Mouse (Mus musculus): ENCODE measurements around the gene Zfp784. TPM values are rescaled to one million over a fixed set of nuclear protein-coding genes. Genes with fewer than 3 reads are reported as not detected.

The Zfp784 gene
- total and polyA plus RNA-seq, 2 experiments from 2014 or later = 8.0 to 8.3 TPM

GRCm38 (mm10) chr7:4999876-5000275, 38.4 kb downstream of the Zfp784 start:
- Histone ChIP-seq H3K27ac (ENCODE audit: low read depth) (no peak overlapping the region), H3K27me3 (ENCODE audit: control insufficient read depth, insufficient read depth, low read length) (no peaks in the 10 kb centered on the region), H3K4me1 (ENCODE audit: control insufficient read depth, insufficient read depth) (peaks cover 12% of the 10 kb centered on the region), H3K9me3 (replicated peaks; ENCODE audit: control insufficient read depth, low read length) (no peaks in the 10 kb centered on the region), H3K9ac (replicated peaks; ENCODE audit: low read depth, low read length) (no peak overlapping the region), H3K4me3 (ENCODE audit: low read depth, low read length) (no peak overlapping the region), H3K36me3 (replicated peaks; ENCODE audit: control insufficient read depth, insufficient read depth, low read length) (no peaks in the 10 kb centered on the region), H3K4me2 (ENCODE audit: low read depth, low read length) (no peak overlapping the region)
- 63% methylated on average over 2 of the region's 2 CpGs for WGBS
- ATAC-seq (ENCODE audit: insufficient read depth, low read depth) (no peak), DNase-seq (ENCODE audit: low spot score) (no peak)
- TF ChIP-seq EP300 (IDR thresholded peaks at IDR 0.05; ENCODE audit: low read depth) (no peak), CTCF (IDR thresholded peaks at IDR 0.05; ENCODE audit: low read depth) (0 out of 2 replicates have a peak, but pooled peaks have one; percentile 24)

GRCm38 (mm10) chr7:4996934-4997333, 41.3 kb downstream of the Zfp784 start:
- Histone ChIP-seq H3K4me3 (ENCODE audit: low read depth, low read length) (peak overlapping the region; percentile 68; the same call in 1 of the 2 replicates), H3K4me1 (ENCODE audit: control insufficient read depth, insufficient read depth) (peaks cover 12% of the 10 kb centered on the region), H3K4me2 (ENCODE audit: low read depth, low read length) (peak overlapping the region; percentile 98), H3K9ac (replicated peaks; ENCODE audit: low read depth, low read length) (no peak overlapping the region), H3K9me3 (replicated peaks; ENCODE audit: control insufficient read depth, low read length) (no peaks in the 10 kb centered on the region), H3K36me3 (replicated peaks; ENCODE audit: control insufficient read depth, insufficient read depth, low read length) (peaks cover 14% of the 10 kb centered on the region), H3K27me3 (ENCODE audit: control insufficient read depth, insufficient read depth, low read length) (0 out of 2 replicates have a peak, but pooled peaks cover 8% of the 10 kb centered on the region), H3K27ac (ENCODE audit: low read depth) (peak overlapping the region; percentile 65)
- no peak for DNase-seq (ENCODE audit: low spot score)
- 42% methylated on average over 5 of the region's 8 CpGs for WGBS
- ATAC-seq (ENCODE audit: insufficient read depth, low read depth) = no peak
- TF ChIP-seq EP300 (IDR thresholded peaks at IDR 0.05; ENCODE audit: low read depth) (no peak), CTCF (IDR thresholded peaks at IDR 0.05; ENCODE audit: low read depth) (no peak)

DNA sequence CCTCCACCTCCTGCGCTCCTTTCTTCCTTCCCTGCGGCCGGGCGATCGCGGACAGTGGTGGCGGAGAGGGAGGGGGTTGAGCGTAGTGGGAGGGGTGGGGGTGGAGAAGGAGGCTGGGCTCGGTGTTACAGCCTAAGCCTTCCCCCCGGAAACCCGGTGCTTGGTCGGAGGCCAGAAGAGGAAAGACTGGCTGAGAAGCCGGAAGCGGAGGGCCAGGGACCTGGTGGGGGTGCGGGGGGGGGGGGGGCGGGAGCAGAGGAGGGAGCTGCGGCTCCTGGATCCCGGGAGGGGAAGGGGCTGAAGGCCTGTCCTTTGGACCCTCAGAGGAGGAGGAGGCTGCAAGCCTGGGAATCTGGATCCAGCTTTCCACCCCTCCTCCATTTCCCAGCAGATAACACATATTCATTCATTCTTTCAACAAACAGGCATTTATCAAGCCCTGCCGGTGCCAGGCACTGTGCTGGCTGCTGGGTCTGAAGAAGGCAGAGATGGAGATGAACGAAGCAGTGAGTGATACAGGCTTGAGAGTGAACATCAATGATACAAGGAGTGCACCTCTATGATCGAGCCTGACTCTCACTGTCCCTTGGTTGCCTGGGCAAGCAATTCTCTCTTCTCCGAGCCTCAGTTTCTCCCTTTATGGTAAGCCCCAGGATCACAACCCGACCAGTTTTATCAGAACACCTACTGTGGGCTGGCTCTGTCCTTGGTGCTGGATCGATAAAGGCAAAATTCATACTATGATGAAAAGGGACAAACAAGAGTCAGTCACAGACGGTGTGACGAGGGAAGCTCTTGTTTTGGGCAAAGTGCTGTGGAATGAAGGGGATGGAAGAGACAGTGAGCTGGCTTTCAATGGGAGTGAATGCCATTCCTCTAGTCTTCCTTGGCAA, 42.0 kb downstream of the Zfp784 start, which contains the start of gene Zfp579:
Gene Zfp579, minus strand, starts transcription at position 156 of the 893 bp plus-strand sequence.
- H3K4me3 ChIP-seq (ENCODE audit: low read depth, low read length) = peak within 1 kb of the TSS; percentile 68
- 3% methylated on average over 13 of the region's 26 CpGs for WGBS

GRCm38 (mm10) chr7:4995268-4996002, 42.8 kb downstream of the Zfp784 start:
- no peak for TF ChIP-seq CTCF (IDR thresholded peaks at IDR 0.05; ENCODE audit: low read depth)
- WGBS = 6% methylated on average over 19 of the region's 19 CpGs

More for the DNA sequence above, 42.0 kb downstream of the Zfp784 start, which contains the start of gene Zfp579:
- peak within 1 kb of the TSS; percentile 65 for H3K27ac ChIP-seq (ENCODE audit: low read depth)
- H3K9me3 ChIP-seq (replicated peaks; ENCODE audit: control insufficient read depth, low read length) = no peaks in the 10 kb centered on the region
- peak within 1 kb of the TSS; percentile 88 for H3K9ac ChIP-seq (replicated peaks; ENCODE audit: low read depth, low read length)
- DNase-seq (ENCODE audit: low spot score) (peak; percentile 86), ATAC-seq (ENCODE audit: insufficient read depth, low read depth) (peak; percentile 87)
- peak within 1 kb of the TSS; percentile 98 for H3K4me2 ChIP-seq (ENCODE audit: low read depth, low read length)
- no peak for TF ChIP-seq CTCF (IDR thresholded peaks at IDR 0.05; ENCODE audit: low read depth)
- TF ChIP-seq EP300 (IDR thresholded peaks at IDR 0.05; ENCODE audit: low read depth) = no peak
- H3K4me1 ChIP-seq (ENCODE audit: control insufficient read depth, insufficient read depth) = peaks cover 12% of the 10 kb centered on the region
- H3K36me3 ChIP-seq (replicated peaks; ENCODE audit: control insufficient read depth, insufficient read depth, low read length) = peaks cover 14% of the 10 kb centered on the region
- 0 out of 2 replicates have a peak, but pooled peaks cover 8% of the 10 kb centered on the region for H3K27me3 ChIP-seq (ENCODE audit: control insufficient read depth, insufficient read depth, low read length)

DNA sequence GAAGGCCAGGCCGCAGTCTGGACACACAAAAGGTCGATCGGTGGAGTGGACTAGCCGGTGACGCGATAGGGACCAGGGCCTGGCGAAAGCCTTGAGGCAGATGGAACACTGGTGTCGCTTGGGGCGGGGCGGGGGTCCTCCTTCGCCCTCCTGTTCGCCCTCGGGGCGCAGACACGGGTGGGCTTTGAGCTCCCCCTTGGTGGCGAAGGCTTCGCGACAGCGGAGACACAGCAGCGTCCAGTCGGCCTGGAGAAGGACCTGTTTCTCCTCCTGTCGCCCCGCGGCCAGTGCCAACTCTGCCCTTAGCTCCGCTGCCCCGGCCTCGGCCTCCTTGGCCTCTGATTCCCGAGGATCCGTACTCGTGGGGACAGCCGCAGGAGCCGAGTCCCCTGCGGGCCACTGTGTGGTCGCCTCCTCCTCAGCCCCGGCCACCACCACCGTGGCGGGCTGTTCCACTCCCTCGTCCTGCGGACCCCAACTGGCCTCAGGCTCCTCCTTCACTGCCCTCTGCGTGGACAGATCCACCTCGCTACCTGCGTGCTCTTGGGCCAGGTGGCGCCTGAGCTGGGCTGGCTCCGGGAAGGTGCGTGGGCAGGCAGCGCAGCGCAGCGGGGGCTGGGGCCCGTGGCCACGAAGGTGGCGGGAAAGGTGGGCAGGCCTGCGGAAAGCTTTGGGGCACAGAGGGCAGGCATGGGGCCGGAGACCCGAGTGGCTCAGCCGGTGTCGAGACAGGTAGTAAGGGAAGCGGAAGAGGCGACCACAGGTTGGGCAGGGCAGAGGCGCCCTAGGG, 44.1 kb downstream of the Zfp784 start:
- H3K27ac ChIP-seq (ENCODE audit: low read depth) = no peak overlapping the region
- ATAC-seq (ENCODE audit: insufficient read depth, low read depth) (no peak), DNase-seq (ENCODE audit: low spot score) (no peak)
- H3K9me3 ChIP-seq (replicated peaks; ENCODE audit: control insufficient read depth, low read length) = no peaks in the 10 kb centered on the region
- TF ChIP-seq EP300 (IDR thresholded peaks at IDR 0.05; ENCODE audit: low read depth) = no peak
- TF ChIP-seq CTCF (IDR thresholded peaks at IDR 0.05; ENCODE audit: low read depth) = no peak
- WGBS = 55% methylated on average over 54 of the region's 59 CpGs
- H3K4me2 ChIP-seq (ENCODE audit: low read depth, low read length) = peak overlapping the region; percentile 98
- peak overlapping the region; percentile 68; the same call in 1 of the 2 replicates for H3K4me3 ChIP-seq (ENCODE audit: low read depth, low read length)
- peaks cover 12% of the 10 kb centered on the region for H3K4me1 ChIP-seq (ENCODE audit: control insufficient read depth, insufficient read depth)
- H3K36me3 ChIP-seq (replicated peaks; ENCODE audit: control insufficient read depth, insufficient read depth, low read length) = peaks cover 14% of the 10 kb centered on the region
- H3K9ac ChIP-seq (replicated peaks; ENCODE audit: low read depth, low read length) = no peak overlapping the region
- 0 out of 2 replicates have a peak, but pooled peaks cover 8% of the 10 kb centered on the region for H3K27me3 ChIP-seq (ENCODE audit: control insufficient read depth, insufficient read depth, low read length)

More at GRCm38 (mm10) chr7:4995268-4996002, 42.8 kb downstream of the Zfp784 start:
- peak overlapping the region; percentile 68 for H3K4me3 ChIP-seq (ENCODE audit: low read depth, low read length)
- H3K4me2 ChIP-seq (ENCODE audit: low read depth, low read length) = peak overlapping the region; percentile 98
- DNase-seq (ENCODE audit: low spot score) = no peak
- peaks cover 12% of the 10 kb centered on the region for H3K4me1 ChIP-seq (ENCODE audit: control insufficient read depth, insufficient read depth)
- peak overlapping the region; percentile 88 for H3K9ac ChIP-seq (replicated peaks; ENCODE audit: low read depth, low read length)
- no peaks in the 10 kb centered on the region for H3K9me3 ChIP-seq (replicated peaks; ENCODE audit: control insufficient read depth, low read length)
- H3K27me3 ChIP-seq (ENCODE audit: control insufficient read depth, insufficient read depth, low read length) = 0 out of 2 replicates have a peak, but pooled peaks cover 8% of the 10 kb centered on the region
- H3K27ac ChIP-seq (ENCODE audit: low read depth) = peak overlapping the region; percentile 17
- ATAC-seq (ENCODE audit: insufficient read depth, low read depth) = peak; percentile 35
- H3K36me3 ChIP-seq (replicated peaks; ENCODE audit: control insufficient read depth, insufficient read depth, low read length) = peaks cover 14% of the 10 kb centered on the region

Data from heart, postnatal 0 days (tissue).